Mouse (Mus musculus) kidney, postnatal 0 days (tissue): ENCODE measurements around the gene Slc22a14. TPM values are rescaled to one million over a fixed set of nuclear protein-coding genes. Genes with fewer than 3 reads are reported as not detected.

Experiments
- ATAC-seq: fragments of 200-750 bp; cut with Nextera tagmentation; replicated peaks from 2 replicates; pipeline ENCODE4 v1.8.0; 2017; ENCODE audit warnings: low read depth, moderate number of reproducible peaks, moderate TSS enrichment, moderate library complexity; ENCODE audit not compliant: low FRiP score
- DNase-seq: peaks from one replicate; pipeline ENCODE4 v3.0.0-alpha.2; 2016; ENCODE audit warnings: low spot score
- H3K27ac ChIP-seq: fragments of 300-500 bp; sonication (generic); 2 replicates; pipeline ENCODE4 v1.5.1; 2014; ENCODE audit warnings: mild to moderate bottlenecking
- H3K27me3 ChIP-seq: fragments of 300-500 bp; sonication (generic); 2 replicates; pipeline ENCODE4 v1.6.1; 2014; ENCODE audit warnings: low read length, mixed read lengths; ENCODE audit not compliant: insufficient read depth
- H3K36me3 ChIP-seq: fragments of 300-500 bp; sonication (generic); 2 replicates; pipeline ENCODE4 v1.6.1; 2014; ENCODE audit warnings: low read length, mixed read lengths; ENCODE audit not compliant: insufficient read depth
- H3K4me1 ChIP-seq: fragments of 300-500 bp; sonication (generic); replicated peaks from 2 replicates; pipeline ENCODE4 v1.6.1; 2014; ENCODE audit warnings: antibody characterized with exemption, low read length, mixed read lengths; ENCODE audit not compliant: insufficient read depth
- H3K4me2 ChIP-seq: fragments of 300-500 bp; sonication (generic); 2 replicates; pipeline ENCODE4 v1.6.1; 2014; ENCODE audit warnings: mild to moderate bottlenecking, low read length, moderate library complexity, mixed read lengths
- H3K4me3 ChIP-seq: fragments of 300-500 bp; sonication (generic); replicated peaks from 2 replicates; pipeline ENCODE4 v1.5.1; 2014; ENCODE audit warnings: low read depth, low read length
- H3K9ac ChIP-seq: fragments of 300-500 bp; sonication (generic); 2 replicates; pipeline ENCODE4 v1.6.1; 2014; ENCODE audit warnings: low read depth, low read length
- H3K9me3 ChIP-seq: fragments of 300-500 bp; sonication (generic); replicated peaks from 2 replicates; pipeline ENCODE4 v1.6.1; 2016; ENCODE audit warnings: low read length, inconsistent platforms, mixed read lengths
- CTCF ChIP-seq: IDR thresholded peaks from 2 replicates; pipeline ENCODE4 v1.5.1; 2016; ENCODE audit warnings: antibody characterized with exemption, low read depth, mild to moderate bottlenecking, moderate library complexity
- WGBS: fragments of 180-500 bp; shearing (Covaris S2); extraction: QIAGEN DNeasy Blood & Tissue Kit; methylation state at CpG from one replicate; pipeline ENCODE4 v1.1.7; 2014; 5-methylcytosine and 5-hydroxymethylcytosine counted together
- polyA plus RNA-seq: library from polyadenylated mRNA; unstranded; fragments of >200 nt; fragmentation: Nextera tagmentation; extraction: Ambion mirVana; gene quantifications from 2 replicates; pipeline ENCODE4 v1.2.1, GENCODE M21; 2015

Gene Slc22a14
- polyA plus RNA-seq, 1 experiment from 2014 or later, result 0.34 TPM

- no peak for TF ChIP-seq CTCF
Observed at GRCm38 (mm10) chr9:119309067-119309466, 56.3 kb downstream of the Slc22a14 start.

GRCm38 (mm10) chr9:119305863-119306262 lies 59.5 kb downstream of the Slc22a14 start:
- no peak for TF ChIP-seq CTCF
- no peak overlapping the region for H3K27ac ChIP-seq
- H3K4me3 ChIP-seq, result no peak overlapping the region
- no peaks in the 10 kb centered on the region for H3K27me3 ChIP-seq
- H3K9ac ChIP-seq, result no peak overlapping the region
- H3K9me3 ChIP-seq, result no peaks in the 10 kb centered on the region
- peaks cover 13% of the 10 kb centered on the region; the same call in 1 of the 2 replicates for H3K36me3 ChIP-seq
- no peaks in the 10 kb centered on the region for H3K4me1 ChIP-seq
- ATAC-seq, result no peak
- H3K4me2 ChIP-seq, result no peak overlapping the region
- DNase-seq, result no peak
- 90% methylated on average over 7 of the region's 7 CpGs for WGBS

More at GRCm38 (mm10) chr9:119309067-119309466, 56.3 kb downstream of the Slc22a14 start:
- no peak overlapping the region for H3K9ac ChIP-seq
- no peak overlapping the region for H3K4me2 ChIP-seq
- ATAC-seq (no peak), DNase-seq (no peak)
- no peaks in the 10 kb centered on the region for H3K27me3 ChIP-seq
- H3K4me3 ChIP-seq, result no peak overlapping the region
- H3K4me1 ChIP-seq, result no peaks in the 10 kb centered on the region
- no peaks in the 10 kb centered on the region for H3K36me3 ChIP-seq
- H3K9me3 ChIP-seq, result no peaks in the 10 kb centered on the region
- no peak overlapping the region for H3K27ac ChIP-seq
- whole genome bisulfite sequencing, result 78% methylated on average over 1 of the region's 1 CpGs

GRCm38 (mm10) chr9:119298563-119298962 lies 66.8 kb downstream of the Slc22a14 start:
- Histone ChIP-seq H3K9ac (no peak overlapping the region), H3K27me3 (no peaks in the 10 kb centered on the region), H3K4me3 (no peak overlapping the region), H3K4me1 (no peaks in the 10 kb centered on the region), H3K36me3 (peaks cover 13% of the 10 kb centered on the region; the same call in 1 of the 2 replicates), H3K4me2 (no peak overlapping the region), H3K27ac (no peak overlapping the region), H3K9me3 (no peaks in the 10 kb centered on the region)
- no peak for TF ChIP-seq CTCF
- WGBS, result 70% methylated on average over 3 of the region's 3 CpGs
- DNase-seq (no peak), ATAC-seq (no peak)

GRCm38 (mm10) chr9:119297696-119298095 lies 67.7 kb downstream of the Slc22a14 start:
- Histone ChIP-seq H3K36me3 (peaks cover 10% of the 10 kb centered on the region; the same call in 1 of the 2 replicates), H3K27me3 (no peaks in the 10 kb centered on the region), H3K4me2 (no peak overlapping the region), H3K9ac (no peak overlapping the region), H3K9me3 (no peaks in the 10 kb centered on the region), H3K4me3 (no peak overlapping the region), H3K4me1 (no peaks in the 10 kb centered on the region), H3K27ac (no peak overlapping the region)
- DNase-seq (no peak), ATAC-seq (no peak)
- WGBS, result 80% methylated on average over 6 of the region's 6 CpGs
- no peak for TF ChIP-seq CTCF

GRCm38 (mm10) chr9:119290791-119291190 lies 74.6 kb downstream of the Slc22a14 start:
- 94% methylated on average over 3 of the region's 3 CpGs for WGBS
- Histone ChIP-seq H3K9ac (no peak overlapping the region), H3K9me3 (no peaks in the 10 kb centered on the region), H3K27ac (no peak overlapping the region), H3K27me3 (no peaks in the 10 kb centered on the region), H3K4me2 (no peak overlapping the region), H3K4me1 (no peaks in the 10 kb centered on the region), H3K36me3 (no peaks in the 10 kb centered on the region), H3K4me3 (no peak overlapping the region)
- DNase-seq, result no peak
- no peak for ATAC-seq
- TF ChIP-seq CTCF, result no peak

- no peaks in the 10 kb centered on the region for H3K27me3 ChIP-seq
- no peak overlapping the region for H3K27ac ChIP-seq
- DNase-seq, result no peak
- TF ChIP-seq CTCF, result no peak
- no peak overlapping the region for H3K4me2 ChIP-seq
- H3K4me1 ChIP-seq, result no peaks in the 10 kb centered on the region
- no peak overlapping the region for H3K9ac ChIP-seq
- 0 out of 2 replicates have a peak, but pooled peaks cover 9% of the 10 kb centered on the region for H3K36me3 ChIP-seq
- no peaks in the 10 kb centered on the region for H3K9me3 ChIP-seq
- no peak overlapping the region for H3K4me3 ChIP-seq
- 79% methylated on average over 5 of the region's 5 CpGs for WGBS
- no peak for ATAC-seq
Observed at GRCm38 (mm10) chr9:119280894-119281682, 84.3 kb downstream of the Slc22a14 start.
